ENCODE assay signal across 18 mouse cellular contexts in the genomic region with DNA sequence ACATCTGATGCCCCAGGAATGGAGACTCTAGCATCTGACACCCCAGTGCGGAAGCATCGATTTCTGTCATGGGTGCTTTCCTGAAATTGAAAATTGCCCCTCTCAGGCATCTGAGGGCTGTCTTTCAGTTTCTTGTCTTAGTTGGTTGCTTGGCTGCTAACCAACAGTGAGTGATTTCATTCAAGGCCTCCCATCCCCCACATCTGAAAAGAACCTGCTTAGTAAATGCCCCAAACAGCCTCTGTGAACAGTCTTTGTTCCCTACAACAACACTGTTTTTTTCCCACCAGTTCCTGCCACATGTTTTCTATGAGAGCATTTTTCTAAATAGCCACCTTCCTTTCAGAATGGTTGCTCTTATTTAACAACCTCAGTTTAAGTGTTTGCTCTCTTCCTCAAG.
DNase-seq lines count a peak whose midpoint lies in the region; ATAC-seq and TF ChIP-seq lines count a peak whose summit lies in the region.
"Had no signal": no experiment of that assay in that cellular context is flagged by ENCODE, and none has a peak within 500 bp of the region (broad histone marks: within the 10 kb centered on the region; RNA-seq: fewer than 3 reads in every experiment).

No protein-coding gene starts in this region.

- peaks cover 14% of the 10 kb centered on the region for H3K4me1 ChIP-seq in hindbrain, postnatal 0 days (ENCODE audit: insufficient read depth, low read length)
- peaks cover 28% of the 10 kb centered on the region for H3K4me1 ChIP-seq in hindbrain, embryonic 10.5 days (replicated peaks)
- H3K4me1 ChIP-seq in liver, adult 2 months (ENCODE audit: control insufficient read depth, insufficient read depth, low read length) = peaks cover 20% of the 10 kb centered on the region
- no peaks in the 10 kb centered on the region for H3K4me1 ChIP-seq in liver, embryonic 12.5 days
- H3K4me1 ChIP-seq: liver, embryonic 13.5 days had no signal

- no peak for TF ChIP-seq POLR2A in liver, adult 2 months (IDR thresholded peaks at IDR 0.05; ENCODE audit: extremely low read depth, insufficient read depth, low read length)
- no peak for TF ChIP-seq POLR2A in brain, embryonic 14.5 days (IDR thresholded peaks at IDR 0.05; ENCODE audit: borderline replicate concordance, extremely low read depth, insufficient read depth, insufficient read length, poor library complexity, severe bottlenecking)

- DNase-seq in hindbrain, postnatal 0 days (ENCODE audit: low spot score) = peak; percentile 29
- DNase-seq in hindbrain, embryonic 10.5 days (ENCODE audit: low spot score) = no peak
- peak; percentile 52 for DNase-seq in liver, adult 2 months (ENCODE audit: extremely low read depth, low read depth, low spot score)
- DNase-seq in brain, embryonic 14.5 days (ENCODE audit: low read depth) = peak; percentile 89
- DNase-seq in kidney, postnatal 36 days = peak; percentile 12 to 29
- DNase-seq in gastrocnemius, adult 8-10 months (ENCODE audit: low spot score in 2 of 2) = no peak
- DNase-seq: cerebellum, postnatal 10 days; gastrocnemius, adult 2 months; heart, adult 11 months; heart, postnatal 4 days; layer of hippocampus, postnatal 36 days; left cerebral cortex, postnatal 4 days; liver, embryonic 13.5 days; spleen, adult 18-20 months; thymus, adult 2 months had no signal

- no peaks in the 10 kb centered on the region for H3K9me3 ChIP-seq in hindbrain, postnatal 0 days (ENCODE audit: low read length)
- no peaks in the 10 kb centered on the region for H3K9me3 ChIP-seq in hindbrain, embryonic 10.5 days
- H3K9me3 ChIP-seq in liver, embryonic 12.5 days (replicated peaks) = no peaks in the 10 kb centered on the region
- H3K9me3 ChIP-seq: embryonic facial prominence, embryonic 12.5 days; liver, embryonic 13.5 days; midbrain, embryonic 15.5 days had no signal

- no peak overlapping the region for H3K9ac ChIP-seq in hindbrain, postnatal 0 days (replicated peaks; ENCODE audit: low read length)
- H3K9ac ChIP-seq in liver, adult 2 months (ENCODE audit: low read depth, low read length) = no peak overlapping the region; the same call in 1 of the 2 replicates
- no peak overlapping the region for H3K9ac ChIP-seq in liver, embryonic 12.5 days
- H3K9ac ChIP-seq: embryonic facial prominence, embryonic 12.5 days; liver, embryonic 13.5 days; midbrain, embryonic 15.5 days had no signal

- ATAC-seq in hindbrain, postnatal 0 days = no peak
- ATAC-seq in liver, embryonic 12.5 days = no peak
- ATAC-seq: midbrain, embryonic 15.5 days had no signal

- 52% methylated on average over 2 of the region's 2 CpGs for WGBS in hindbrain, postnatal 0 days
- WGBS in hindbrain, embryonic 10.5 days = 71% methylated on average over 2 of the region's 2 CpGs
- 87% methylated on average over 2 of the region's 2 CpGs for WGBS in liver, adult 2 months
- 75% methylated on average over 2 of the region's 2 CpGs for WGBS in liver, embryonic 12.5 days (ENCODE audit: insufficient replicate concordance)

- H3K36me3 ChIP-seq in hindbrain, postnatal 0 days (ENCODE audit: insufficient read depth, low read length) = no peaks in the 10 kb centered on the region
- no peaks in the 10 kb centered on the region for H3K36me3 ChIP-seq in hindbrain, embryonic 10.5 days
- no peaks in the 10 kb centered on the region for H3K36me3 ChIP-seq in liver, adult 2 months (ENCODE audit: control insufficient read depth, insufficient read depth, low read length)
- no peaks in the 10 kb centered on the region for H3K36me3 ChIP-seq in liver, embryonic 12.5 days
- H3K36me3 ChIP-seq: embryonic facial prominence, embryonic 12.5 days; liver, embryonic 13.5 days; midbrain, embryonic 15.5 days had no signal

- H3K79me2 ChIP-seq in liver, adult 2 months (ENCODE audit: control insufficient read depth, insufficient read depth, low read length) = no peaks in the 10 kb centered on the region

- no peaks in the 10 kb centered on the region for H3K27me3 ChIP-seq in hindbrain, postnatal 0 days (ENCODE audit: insufficient read depth, low read length)
- no peaks in the 10 kb centered on the region for H3K27me3 ChIP-seq in hindbrain, embryonic 10.5 days (ENCODE audit: insufficient read depth, poor library complexity, severe bottlenecking)
- H3K27me3 ChIP-seq in liver, adult 2 months (ENCODE audit: control insufficient read depth, insufficient read depth, low read length) = no peaks in the 10 kb centered on the region
- H3K27me3 ChIP-seq in liver, embryonic 12.5 days (replicated peaks) = no peaks in the 10 kb centered on the region
- H3K27me3 ChIP-seq: embryonic facial prominence, embryonic 12.5 days; liver, embryonic 13.5 days; midbrain, embryonic 15.5 days had no signal

- no peak for TF ChIP-seq CTCF in hindbrain, postnatal 0 days (IDR thresholded peaks at IDR 0.05; ENCODE audit: low read depth)
- no peak for TF ChIP-seq CTCF in liver, adult 2 months (IDR thresholded peaks at IDR 0.05; ENCODE audit: low read depth, low read length)
- TF ChIP-seq CTCF in brain, embryonic 14.5 days (IDR thresholded peaks at IDR 0.05; ENCODE audit: borderline replicate concordance, extremely low read depth, insufficient read depth, insufficient read length) = no peak

- H3K4me3 ChIP-seq in hindbrain, postnatal 0 days (ENCODE audit: low read length) = no peak overlapping the region
- H3K4me3 ChIP-seq in hindbrain, embryonic 10.5 days = no peak overlapping the region
- no peak overlapping the region for H3K4me3 ChIP-seq in liver, adult 2 months (ENCODE audit: insufficient read depth, low read depth, low read length)
- no peak overlapping the region for H3K4me3 ChIP-seq in liver, embryonic 12.5 days
- H3K4me3 ChIP-seq: embryonic facial prominence, embryonic 12.5 days; gastrocnemius, adult 2 months; liver, embryonic 13.5 days; midbrain, embryonic 15.5 days had no signal

- no peak overlapping the region for H3K4me2 ChIP-seq in hindbrain, postnatal 0 days (ENCODE audit: low read depth, low read length)
- no peak overlapping the region for H3K4me2 ChIP-seq in liver, embryonic 12.5 days
- H3K4me2 ChIP-seq: embryonic facial prominence, embryonic 12.5 days; liver, embryonic 13.5 days; midbrain, embryonic 15.5 days had no signal

- H3K27ac ChIP-seq in hindbrain, postnatal 0 days = no peak overlapping the region
- no peak overlapping the region for H3K27ac ChIP-seq in hindbrain, embryonic 10.5 days
- peak overlapping the region; percentile 97 for H3K27ac ChIP-seq in liver, adult 2 months (replicated peaks; ENCODE audit: insufficient read depth, low read depth, low read length)
- H3K27ac ChIP-seq in liver, embryonic 12.5 days = no peak overlapping the region
- H3K27ac ChIP-seq: embryonic facial prominence, embryonic 12.5 days; gastrocnemius, adult 2 months; liver, embryonic 13.5 days; midbrain, embryonic 15.5 days had no signal

Comparison
In these comparisons a context has a peak if more than half of its experiments do, and no peak if none do; other contexts are left out.
1. DNase-seq: peak in hindbrain, postnatal 0 days (single experiment), liver, adult 2 months (single experiment), brain, embryonic 14.5 days (single experiment) and kidney, postnatal 36 days (2 of 2); none in hindbrain, embryonic 10.5 days (single experiment) and gastrocnemius, adult 8-10 months (0 of 2).